Mouse (Mus musculus) lung, embryonic 15.5 days (tissue): ENCODE results near the gene Rpap3. TPM values are rescaled to one million over a fixed set of nuclear protein-coding genes. Genes with fewer than 3 reads are reported as not detected.

ENCODE experiments used
- ATAC-seq: fragments of 200-750 bp; cut with Nextera tagmentation; 2 replicates; pipeline ENCODE4 v1.8.0; 2017; ENCODE audit warnings: moderate number of reproducible peaks, borderline replicate concordance; ENCODE audit not compliant: low FRiP score, low TSS enrichment; ENCODE audit errors: extremely low read depth
- H3K27ac ChIP-seq: fragments of 300-500 bp; sonication (generic); 2 replicates; pipeline ENCODE4 v1.5.1; 2015; ENCODE audit warnings: moderate library complexity, mild to moderate bottlenecking, inconsistent platforms
- H3K27me3 ChIP-seq: fragments of 300-500 bp; sonication (generic); 2 replicates; pipeline ENCODE4 v1.6.1; 2015; ENCODE audit warnings: inconsistent platforms
- H3K36me3 ChIP-seq: fragments of 300-500 bp; sonication (generic); 2 replicates; pipeline ENCODE4 v1.6.1; 2015; ENCODE audit warnings: inconsistent platforms
- H3K4me1 ChIP-seq: fragments of 300-500 bp; sonication (generic); 2 replicates; pipeline ENCODE4 v1.6.1; 2015; ENCODE audit warnings: inconsistent platforms
- H3K4me2 ChIP-seq: fragments of 300-500 bp; sonication (generic); 2 replicates; pipeline ENCODE4 v1.6.1; 2015; ENCODE audit warnings: inconsistent platforms, mild to moderate bottlenecking, moderate library complexity
- H3K4me3 ChIP-seq: fragments of 300-500 bp; sonication (generic); 2 replicates; pipeline ENCODE4 v1.5.1; 2015; ENCODE audit warnings: mild to moderate bottlenecking, inconsistent platforms
- H3K9ac ChIP-seq: fragments of 300-500 bp; sonication (generic); 2 replicates; pipeline ENCODE4 v1.6.1; 2015; ENCODE audit warnings: inconsistent platforms
- H3K9me3 ChIP-seq: fragments of 300-500 bp; sonication (generic); 2 replicates; pipeline ENCODE4 v1.6.1; 2016; ENCODE audit warnings: inconsistent platforms
- WGBS: fragments of 180-500 bp; shearing (Covaris S2); methylation state at CpG from one replicate; pipeline ENCODE4 v1.1.7; 2015; 5-methylcytosine and 5-hydroxymethylcytosine counted together
- polyA plus RNA-seq: library from polyadenylated mRNA; unstranded; fragments of >200 nt; fragmentation: Nextera tagmentation; extraction: Ambion mirVana; gene quantifications from 2 replicates; pipeline ENCODE4 v1.2.1, GENCODE M21; 2015

Rpap3 gene
- polyA plus RNA-seq, 1 experiment from 2014 or later, result 24.6 TPM

- no peak for ATAC-seq
- H3K9me3 ChIP-seq, result no peaks in the 10 kb centered on the region
- peaks cover 8% of the 10 kb centered on the region for H3K4me1 ChIP-seq
- no peak overlapping the region for H3K9ac ChIP-seq
- H3K27me3 ChIP-seq, result no peaks in the 10 kb centered on the region
- H3K27ac ChIP-seq, result no peak overlapping the region
- H3K4me3 ChIP-seq, result no peak overlapping the region
- 90% methylated on average over 12 of the region's 12 CpGs for WGBS
- no peaks in the 10 kb centered on the region for H3K36me3 ChIP-seq
- H3K4me2 ChIP-seq, result no peak overlapping the region
These were observed 13.9 kb upstream of the Rpap3 start for GRCm38 (mm10) chr15:97719494-97719893.

GRCm38 (mm10) chr15:97718535-97719155, 13.0 kb upstream of the Rpap3 start:
- Histone ChIP-seq H3K27me3 (no peaks in the 10 kb centered on the region), H3K27ac (no peak overlapping the region), H3K4me2 (no peak overlapping the region), H3K9me3 (no peaks in the 10 kb centered on the region), H3K4me3 (no peak overlapping the region), H3K9ac (no peak overlapping the region), H3K4me1 (peaks cover 8% of the 10 kb centered on the region), H3K36me3 (no peaks in the 10 kb centered on the region)
- 65% methylated on average over 8 of the region's 8 CpGs for WGBS
- ATAC-seq, result no peak

- Histone ChIP-seq H3K4me2 (no peak overlapping the region), H3K27ac (no peak overlapping the region)
- WGBS, result 23% methylated on average over 12 of the region's 12 CpGs
These were observed 12.4 kb upstream of the Rpap3 start for GRCm38 (mm10) chr15:97717861-97718534.

GRCm38 (mm10) chr15:97716782-97717181, 11.2 kb upstream of the Rpap3 start:
- H3K9ac ChIP-seq, result no peak overlapping the region
- no peaks in the 10 kb centered on the region for H3K9me3 ChIP-seq
- H3K27me3 ChIP-seq, result no peaks in the 10 kb centered on the region
- H3K4me2 ChIP-seq, result no peak overlapping the region
- H3K4me1 ChIP-seq, result peaks cover 8% of the 10 kb centered on the region
- H3K27ac ChIP-seq, result no peak overlapping the region
- no peak overlapping the region for H3K4me3 ChIP-seq
- H3K36me3 ChIP-seq, result no peaks in the 10 kb centered on the region
- ATAC-seq, result no peak
- WGBS, result 75% methylated on average over 11 of the region's 11 CpGs

More at GRCm38 (mm10) chr15:97717861-97718534, 12.4 kb upstream of the Rpap3 start:
- no peaks in the 10 kb centered on the region for H3K36me3 ChIP-seq
- H3K9me3 ChIP-seq, result no peaks in the 10 kb centered on the region
- H3K27me3 ChIP-seq, result no peaks in the 10 kb centered on the region
- H3K9ac ChIP-seq, result no peak overlapping the region
- peaks cover 8% of the 10 kb centered on the region for H3K4me1 ChIP-seq
- H3K4me3 ChIP-seq, result no peak overlapping the region
- peak; percentile 20; the same call in 1 of the 2 replicates for ATAC-seq

GRCm38 (mm10) chr15:97715734-97716133, 10.1 kb upstream of the Rpap3 start:
- H3K4me1 ChIP-seq, result peaks cover 8% of the 10 kb centered on the region
- WGBS, result 90% methylated on average over 1 of the region's 1 CpGs
- no peak overlapping the region for H3K4me2 ChIP-seq
- no peaks in the 10 kb centered on the region for H3K36me3 ChIP-seq
- no peak overlapping the region for H3K27ac ChIP-seq
- H3K4me3 ChIP-seq, result no peak overlapping the region
- no peak for ATAC-seq
- no peaks in the 10 kb centered on the region for H3K9me3 ChIP-seq
- H3K9ac ChIP-seq, result no peak overlapping the region
- H3K27me3 ChIP-seq, result no peaks in the 10 kb centered on the region

DNA sequence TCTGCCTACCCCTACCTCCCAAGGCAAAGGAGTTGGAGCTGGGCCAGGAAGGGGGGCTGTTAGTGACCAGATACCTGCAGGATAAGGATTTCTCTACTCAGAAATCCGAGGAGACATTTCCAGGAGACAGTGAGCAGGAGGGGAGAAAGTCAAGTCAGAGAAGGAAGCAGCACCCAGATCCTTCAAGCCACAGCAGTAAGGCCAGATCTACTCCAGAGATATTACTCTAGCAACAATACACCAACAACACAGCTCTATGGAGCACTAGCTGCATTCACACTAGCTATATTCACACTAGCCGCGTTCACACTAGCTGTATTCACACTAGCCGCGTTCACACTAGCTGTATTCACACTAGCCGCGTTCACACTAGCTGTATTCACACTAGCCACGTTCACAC, 9.5 kb upstream of the Rpap3 start:
- Histone ChIP-seq H3K27me3 (no peaks in the 10 kb centered on the region), H3K27ac (no peak overlapping the region), H3K9ac (no peak overlapping the region), H3K4me1 (peaks cover 7% of the 10 kb centered on the region), H3K4me3 (no peak overlapping the region), H3K4me2 (no peak overlapping the region), H3K9me3 (no peaks in the 10 kb centered on the region), H3K36me3 (no peaks in the 10 kb centered on the region)
- ATAC-seq, result no peak
- WGBS, result 88% methylated on average over 8 of the region's 8 CpGs

DNA sequence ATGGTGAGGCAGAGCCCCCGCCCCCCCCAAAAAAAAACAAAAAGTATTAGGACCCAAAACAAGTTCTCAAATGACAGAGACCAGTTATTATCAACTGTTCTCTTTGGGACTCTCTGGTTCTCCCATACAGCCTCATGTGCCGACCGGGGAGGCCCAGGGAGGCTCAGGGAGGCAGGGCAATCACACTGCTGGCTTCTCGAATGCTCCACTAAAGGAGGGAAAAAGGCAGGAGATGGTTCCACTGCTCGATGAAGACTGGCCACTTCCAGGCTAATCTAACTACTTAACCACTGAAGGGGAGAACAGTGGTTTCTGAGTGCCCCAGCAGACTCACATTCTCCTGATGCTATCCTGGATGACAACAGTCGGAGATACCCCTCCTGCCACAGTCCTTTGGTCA, 6.9 kb upstream of the Rpap3 start:
- Histone ChIP-seq H3K4me1 (no peaks in the 10 kb centered on the region), H3K4me3 (no peak overlapping the region), H3K27ac (no peak overlapping the region), H3K9me3 (no peaks in the 10 kb centered on the region), H3K27me3 (no peaks in the 10 kb centered on the region), H3K9ac (no peak overlapping the region), H3K36me3 (no peaks in the 10 kb centered on the region), H3K4me2 (no peak overlapping the region)
- WGBS, result 63% methylated on average over 6 of the region's 6 CpGs
- ATAC-seq, result no peak

DNA sequence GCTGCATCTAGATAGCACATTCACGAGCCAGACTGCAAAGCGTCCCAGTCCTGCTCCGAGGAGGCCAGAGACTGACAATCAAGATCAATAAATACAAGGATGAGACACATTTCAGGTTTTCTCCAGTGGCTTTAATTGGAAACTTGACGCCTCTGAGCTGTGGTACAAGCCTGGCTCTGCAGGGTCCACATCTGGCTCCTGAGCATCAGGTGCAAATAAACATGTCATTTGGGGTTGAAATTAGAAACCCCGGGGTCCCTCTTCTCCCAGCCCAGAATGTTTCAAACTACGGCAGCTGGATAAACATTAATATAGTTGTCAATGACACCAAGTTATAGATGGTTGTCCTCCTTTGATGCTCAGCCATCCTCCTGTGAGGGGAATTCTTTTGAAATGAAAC, 5.3 kb upstream of the Rpap3 start:
- WGBS, result 37% methylated on average over 6 of the region's 6 CpGs
- no peaks in the 10 kb centered on the region for H3K9me3 ChIP-seq
- H3K27ac ChIP-seq, result no peak overlapping the region
- H3K4me1 ChIP-seq, result peaks cover 4% of the 10 kb centered on the region; the same call in 1 of the 2 replicates
- no peaks in the 10 kb centered on the region for H3K27me3 ChIP-seq
- ATAC-seq, result no peak
- no peak overlapping the region for H3K9ac ChIP-seq
- no peaks in the 10 kb centered on the region for H3K36me3 ChIP-seq
- H3K4me2 ChIP-seq, result no peak overlapping the region
- H3K4me3 ChIP-seq, result no peak overlapping the region

- peaks cover 83% of the 10 kb centered on the region for H3K36me3 ChIP-seq
- no peaks in the 10 kb centered on the region for H3K27me3 ChIP-seq
- no peak overlapping the region for H3K27ac ChIP-seq
- no peak for ATAC-seq
- 86% methylated on average over 10 of the region's 10 CpGs for WGBS
- no peak overlapping the region for H3K9ac ChIP-seq
- H3K4me3 ChIP-seq, result no peak overlapping the region
- no peaks in the 10 kb centered on the region for H3K4me1 ChIP-seq
- H3K9me3 ChIP-seq, result no peaks in the 10 kb centered on the region
- no peak overlapping the region for H3K4me2 ChIP-seq
These were observed 9.0 kb downstream of the Rpap3 start for GRCm38 (mm10) chr15:97696616-97697015.

DNA sequence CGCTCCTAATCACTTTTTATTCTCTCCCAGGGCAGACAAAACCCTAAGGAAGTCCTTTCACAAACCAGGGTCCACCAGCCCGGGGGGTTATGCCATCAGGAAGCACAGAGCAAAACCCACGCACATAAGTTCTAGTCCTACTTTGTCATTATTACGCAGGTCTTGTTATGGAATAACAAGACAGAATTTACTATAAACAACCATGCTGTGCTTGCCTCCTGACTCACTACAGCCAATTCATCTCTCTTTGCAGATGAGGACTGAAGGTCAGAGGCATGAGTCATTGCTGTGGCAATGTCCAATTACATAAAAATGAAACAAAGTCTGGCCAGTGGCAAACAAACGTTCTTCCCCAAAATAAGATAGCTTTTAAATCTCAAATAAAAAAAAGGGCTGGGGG, 12.2 kb downstream of the Rpap3 start:
- Histone ChIP-seq H3K27ac (no peak overlapping the region), H3K9ac (no peak overlapping the region), H3K27me3 (no peaks in the 10 kb centered on the region), H3K4me3 (no peak overlapping the region), H3K9me3 (no peaks in the 10 kb centered on the region), H3K4me1 (no peaks in the 10 kb centered on the region), H3K4me2 (no peak overlapping the region), H3K36me3 (peaks cover 72% of the 10 kb centered on the region)
- 83% methylated on average over 5 of the region's 5 CpGs for WGBS
- ATAC-seq, result no peak

GRCm38 (mm10) chr15:97684118-97684517, 21.5 kb downstream of the Rpap3 start:
- no peaks in the 10 kb centered on the region for H3K4me1 ChIP-seq
- H3K27me3 ChIP-seq, result no peaks in the 10 kb centered on the region
- no peak overlapping the region for H3K9ac ChIP-seq
- H3K36me3 ChIP-seq, result peaks cover 78% of the 10 kb centered on the region
- 94% methylated on average over 9 of the region's 9 CpGs for WGBS
- H3K4me3 ChIP-seq, result no peak overlapping the region
- no peak for ATAC-seq
- H3K27ac ChIP-seq, result no peak overlapping the region
- no peaks in the 10 kb centered on the region for H3K9me3 ChIP-seq
- no peak overlapping the region for H3K4me2 ChIP-seq

DNA sequence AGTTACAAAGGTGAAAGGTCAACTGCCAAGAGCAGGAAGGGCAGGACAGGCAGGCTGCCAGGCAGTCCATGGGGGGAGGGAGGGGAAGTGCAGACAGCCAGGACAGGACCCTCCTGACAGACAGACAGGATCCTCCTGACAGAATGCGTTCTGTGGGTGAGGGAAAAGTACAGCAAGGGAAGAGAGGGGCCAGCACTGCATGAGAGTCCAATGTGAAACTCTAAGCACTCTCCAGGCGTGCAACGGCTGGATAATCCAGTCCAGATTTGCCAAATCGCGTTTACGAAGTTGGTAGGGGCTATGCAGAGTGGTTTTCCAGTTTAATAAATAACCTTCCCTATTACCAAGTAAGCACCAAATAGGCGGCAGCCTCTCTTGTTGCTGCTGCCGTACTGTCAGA, 23.6 kb downstream of the Rpap3 start:
- Histone ChIP-seq H3K27me3 (no peaks in the 10 kb centered on the region), H3K4me1 (no peaks in the 10 kb centered on the region), H3K4me2 (no peak overlapping the region), H3K4me3 (no peak overlapping the region), H3K27ac (no peak overlapping the region), H3K36me3 (peaks cover 83% of the 10 kb centered on the region), H3K9ac (no peak overlapping the region), H3K9me3 (no peaks in the 10 kb centered on the region)
- no peak for ATAC-seq
- 77% methylated on average over 8 of the region's 8 CpGs for WGBS
